Mouse (Mus musculus) forebrain, postnatal 0 days (tissue): ENCODE measurements at regions not wholly inside any gene's neighbourhood (a gene's known extent, or its start where the extent isn't known, plus 50 kb on each side); places are given as distances from the start of the nearest gene placed in this dataset.

Source experiments
- ATAC-seq: fragments of 200-750 bp; cut with Nextera tagmentation; 2 replicates; pipeline ENCODE4 v1.8.0; 2017; ENCODE audit warnings: mild to moderate bottlenecking, moderate library complexity
- DNase-seq: peaks from one replicate; pipeline ENCODE4 v3.0.0-alpha.2; 2015
- H3K27ac ChIP-seq: fragments of 300-500 bp; sonication (generic); 2 replicates; pipeline ENCODE4 v1.5.1; 2014; ENCODE audit warnings: low read depth, mild to moderate bottlenecking, antibody characterized with exemption, low read length, moderate library complexity, mixed read lengths
- H3K27me3 ChIP-seq: fragments of 300-500 bp; sonication (generic); 2 replicates; pipeline ENCODE4 v1.6.1; 2014; ENCODE audit warnings: mild to moderate bottlenecking, low read length, mixed read lengths; ENCODE audit not compliant: insufficient read depth
- H3K36me3 ChIP-seq: fragments of 300-500 bp; sonication (generic); 2 replicates; pipeline ENCODE4 v1.6.1; 2014; ENCODE audit warnings: mild to moderate bottlenecking, moderate library complexity; ENCODE audit not compliant: insufficient read depth
- H3K4me1 ChIP-seq: fragments of 300-500 bp; sonication (generic); 2 replicates; pipeline ENCODE4 v1.6.1; 2014; ENCODE audit warnings: antibody characterized with exemption; ENCODE audit not compliant: insufficient read depth
- H3K4me2 ChIP-seq: fragments of 300-500 bp; sonication (generic); 2 replicates; pipeline ENCODE4 v1.6.1; 2014; ENCODE audit warnings: low read depth, mild to moderate bottlenecking, moderate library complexity
- H3K4me3 ChIP-seq: fragments of 300-500 bp; sonication (generic); 2 replicates; pipeline ENCODE4 v1.5.1; 2014; ENCODE audit warnings: low read depth, low read length, mixed read lengths
- H3K9ac ChIP-seq: fragments of 300-500 bp; sonication (generic); 2 replicates; pipeline ENCODE4 v1.6.1; 2014; ENCODE audit warnings: mild to moderate bottlenecking
- H3K9me3 ChIP-seq: fragments of 300-500 bp; sonication (generic); 2 replicates; pipeline ENCODE4 v1.6.1; 2016; ENCODE audit warnings: low read length
- CTCF ChIP-seq: sonication (generic); IDR thresholded peaks from 2 replicates; pipeline ENCODE4 v1.5.1; 2016; ENCODE audit warnings: antibody characterized with exemption, control low read depth, low read depth
- WGBS: fragments of 180-500 bp; shearing (Covaris S2); extraction: QIAGEN DNeasy Blood & Tissue Kit; methylation state at CpG from one replicate; pipeline ENCODE4 v1.1.7; 2014; 5-methylcytosine and 5-hydroxymethylcytosine counted together

DNA sequence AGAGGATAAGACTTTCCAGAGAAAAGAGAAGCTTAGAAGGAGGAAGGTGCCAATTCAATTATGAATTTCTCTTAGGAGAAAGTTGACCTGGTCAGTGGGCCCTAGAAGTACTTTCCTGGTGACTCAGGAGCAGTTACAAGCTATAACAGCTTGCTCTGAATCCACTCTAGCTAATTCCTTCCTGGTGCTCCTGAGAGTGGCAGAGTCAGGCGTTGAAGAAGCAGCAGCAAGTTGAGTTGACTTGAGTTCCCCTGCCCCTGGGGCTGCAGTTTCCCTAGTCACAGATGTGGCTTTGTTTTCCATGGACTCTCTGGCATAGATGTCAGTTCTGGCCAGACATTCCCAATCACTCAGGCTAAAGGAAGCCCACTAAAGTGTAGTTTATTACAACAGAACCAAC lies 85.9 kb downstream of the Osr1 start:
- no peak for DNase-seq
- ATAC-seq = no peak
- 50% methylated on average over 1 of the region's 1 CpGs for WGBS
- H3K27me3 ChIP-seq = no peaks in the 10 kb centered on the region
- H3K4me1 ChIP-seq = no peaks in the 10 kb centered on the region
- no peaks in the 10 kb centered on the region for H3K9me3 ChIP-seq
- no peak overlapping the region for H3K27ac ChIP-seq
- no peak overlapping the region for H3K4me3 ChIP-seq
- no peaks in the 10 kb centered on the region for H3K36me3 ChIP-seq
- no peak for TF ChIP-seq CTCF
- H3K4me2 ChIP-seq = no peak overlapping the region
- H3K9ac ChIP-seq = no peak overlapping the region

DNA sequence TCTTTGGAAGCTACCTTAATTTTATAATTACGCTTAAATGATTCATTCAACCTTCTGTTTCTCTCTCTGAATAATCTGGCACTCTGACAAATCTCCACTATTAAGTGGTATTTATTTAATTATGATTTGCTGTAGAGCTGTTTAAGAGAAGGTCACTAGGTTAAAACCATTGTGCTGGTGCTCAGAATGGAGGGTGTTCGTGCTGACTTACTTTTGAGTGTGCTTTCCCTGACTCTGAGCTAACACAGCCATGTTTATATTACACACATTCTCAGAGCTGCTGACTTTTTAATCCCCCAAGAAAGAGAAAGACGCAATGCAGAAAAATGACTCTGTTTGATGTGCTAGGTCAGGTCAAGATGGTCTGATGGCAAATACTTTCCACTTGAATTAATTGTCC lies 86.4 kb downstream of the Osr1 start:
- no peak for TF ChIP-seq CTCF
- Histone ChIP-seq H3K27ac (no peak overlapping the region), H3K9ac (no peak overlapping the region), H3K4me1 (no peaks in the 10 kb centered on the region), H3K4me2 (no peak overlapping the region), H3K9me3 (no peaks in the 10 kb centered on the region), H3K4me3 (no peak overlapping the region), H3K36me3 (no peaks in the 10 kb centered on the region), H3K27me3 (no peaks in the 10 kb centered on the region)
- 64% methylated on average over 3 of the region's 3 CpGs for WGBS
- DNase-seq = no peak
- no peak for ATAC-seq

DNA sequence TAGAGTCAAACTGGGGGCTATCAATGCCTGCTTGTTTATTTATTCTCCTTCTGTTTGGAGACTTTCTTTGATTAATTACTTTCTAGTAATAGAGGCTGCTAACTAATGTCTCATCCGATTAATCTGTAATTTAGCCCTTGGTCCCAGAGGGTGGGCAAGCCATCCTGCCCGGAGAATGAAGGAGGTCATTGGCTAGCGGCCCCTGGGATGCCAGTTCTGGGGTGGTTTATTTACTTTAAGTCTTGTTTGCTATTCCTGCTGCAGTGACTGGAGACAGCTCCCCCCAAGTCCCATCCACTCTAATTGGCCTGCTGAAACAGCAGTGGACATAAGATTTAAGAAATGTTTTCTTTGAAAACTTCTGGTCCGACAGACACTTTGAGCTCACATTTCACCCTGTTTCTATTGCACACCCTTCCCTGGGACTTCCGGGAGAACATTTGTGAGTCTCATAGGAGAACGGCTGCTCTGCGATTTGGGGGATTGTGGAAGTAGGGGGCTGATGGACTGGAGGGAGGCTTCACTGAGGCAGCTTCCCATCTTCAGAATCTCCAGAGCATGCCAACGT lies 87.4 kb downstream of the Osr1 start:
- Histone ChIP-seq H3K27me3 (no peaks in the 10 kb centered on the region), H3K4me2 (no peak overlapping the region)
- ATAC-seq = no peak

DNA sequence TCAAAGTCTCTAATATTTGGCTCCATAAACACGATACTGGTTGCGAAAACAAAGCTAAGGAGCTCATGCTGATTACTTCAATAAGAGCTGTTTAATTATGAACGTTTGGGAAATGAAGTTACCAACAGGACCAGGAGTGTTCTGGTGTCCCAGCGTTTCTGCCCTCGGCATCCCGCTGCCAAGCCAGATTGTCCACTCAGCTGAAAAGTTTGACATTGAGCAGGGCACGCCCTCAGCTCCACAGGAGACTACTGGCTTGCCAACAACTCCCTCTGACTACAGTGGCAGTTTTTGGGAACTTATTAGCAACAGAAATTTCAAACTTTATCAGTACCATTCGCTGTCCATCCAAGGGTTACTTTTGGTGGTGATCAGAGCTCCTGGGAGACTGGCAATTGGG lies 87.9 kb downstream of the Osr1 start:
- DNase-seq = no peak
- WGBS = 73% methylated on average over 8 of the region's 8 CpGs
- H3K27me3 ChIP-seq = no peaks in the 10 kb centered on the region
- H3K4me2 ChIP-seq = no peak overlapping the region
- no peak for ATAC-seq
- H3K36me3 ChIP-seq = no peaks in the 10 kb centered on the region
- H3K27ac ChIP-seq = no peak overlapping the region
- no peak overlapping the region for H3K4me3 ChIP-seq
- no peak for TF ChIP-seq CTCF
- H3K9ac ChIP-seq = no peak overlapping the region
- H3K4me1 ChIP-seq = no peaks in the 10 kb centered on the region
- no peaks in the 10 kb centered on the region for H3K9me3 ChIP-seq

More for the DNA sequence above, 87.4 kb downstream of the Osr1 start:
- no peak overlapping the region for H3K27ac ChIP-seq
- no peaks in the 10 kb centered on the region for H3K9me3 ChIP-seq
- H3K9ac ChIP-seq = no peak overlapping the region
- no peak overlapping the region for H3K4me3 ChIP-seq
- no peak for TF ChIP-seq CTCF
- DNase-seq = no peak
- WGBS = 77% methylated on average over 8 of the region's 8 CpGs
- no peaks in the 10 kb centered on the region for H3K4me1 ChIP-seq
- H3K36me3 ChIP-seq = no peaks in the 10 kb centered on the region

DNA sequence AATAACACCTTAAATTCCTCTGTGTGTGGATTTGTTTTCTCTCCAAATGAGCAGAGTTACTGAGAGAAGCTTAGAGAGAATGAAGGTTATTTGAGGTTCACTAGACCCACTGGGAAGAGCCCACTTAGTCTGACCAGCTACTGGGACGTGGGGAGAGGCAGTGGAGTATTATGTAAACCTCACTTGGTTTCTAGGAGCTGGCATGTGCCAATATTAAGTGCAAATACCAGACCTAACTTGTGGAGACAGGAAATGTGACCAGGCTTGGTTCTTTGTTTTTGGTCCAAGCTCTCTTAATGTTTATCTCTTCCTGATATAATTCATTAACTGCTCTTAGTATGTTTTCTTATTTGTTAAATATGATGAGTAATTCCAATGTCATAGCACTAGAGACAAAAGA lies 90.4 kb downstream of the Osr1 start:
- DNase-seq = no peak
- H3K27me3 ChIP-seq = no peaks in the 10 kb centered on the region
- no peaks in the 10 kb centered on the region for H3K9me3 ChIP-seq
- H3K36me3 ChIP-seq = no peaks in the 10 kb centered on the region
- no peaks in the 10 kb centered on the region for H3K4me1 ChIP-seq
- no peak for ATAC-seq
- H3K4me2 ChIP-seq = no peak overlapping the region
- H3K27ac ChIP-seq = no peak overlapping the region
- no peak overlapping the region for H3K4me3 ChIP-seq
- WGBS = 49% methylated on average over 1 of the region's 1 CpGs
- no peak for TF ChIP-seq CTCF
- H3K9ac ChIP-seq = no peak overlapping the region

DNA sequence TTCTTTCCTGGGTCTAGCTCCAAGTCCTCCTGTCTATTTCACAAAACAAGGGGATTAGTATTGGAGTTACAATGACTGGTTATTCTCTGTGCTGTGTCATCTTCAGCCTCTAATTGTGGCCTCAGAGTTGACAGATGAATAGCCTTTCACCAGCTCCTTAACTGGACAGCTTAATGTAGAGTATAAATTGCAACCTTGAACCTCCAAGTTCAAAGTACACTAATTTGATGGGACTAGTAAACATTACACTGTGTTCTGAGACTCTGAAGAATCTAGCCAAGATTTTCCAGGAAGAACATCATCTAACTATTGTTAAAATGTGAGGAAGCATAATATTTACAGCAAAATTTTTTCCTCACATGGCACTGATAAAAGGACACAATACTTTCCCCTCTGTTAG lies 118.9 kb downstream of the Osr1 start:
- H3K4me2 ChIP-seq = no peak overlapping the region
- no peak for TF ChIP-seq CTCF
- DNase-seq (no peak), ATAC-seq (no peak)
- no peak overlapping the region for H3K9ac ChIP-seq
- H3K36me3 ChIP-seq = no peaks in the 10 kb centered on the region
- no peak overlapping the region for H3K4me3 ChIP-seq
- no peak overlapping the region for H3K27ac ChIP-seq
- H3K27me3 ChIP-seq = no peaks in the 10 kb centered on the region
- no peaks in the 10 kb centered on the region for H3K4me1 ChIP-seq
- H3K9me3 ChIP-seq = no peaks in the 10 kb centered on the region

DNA sequence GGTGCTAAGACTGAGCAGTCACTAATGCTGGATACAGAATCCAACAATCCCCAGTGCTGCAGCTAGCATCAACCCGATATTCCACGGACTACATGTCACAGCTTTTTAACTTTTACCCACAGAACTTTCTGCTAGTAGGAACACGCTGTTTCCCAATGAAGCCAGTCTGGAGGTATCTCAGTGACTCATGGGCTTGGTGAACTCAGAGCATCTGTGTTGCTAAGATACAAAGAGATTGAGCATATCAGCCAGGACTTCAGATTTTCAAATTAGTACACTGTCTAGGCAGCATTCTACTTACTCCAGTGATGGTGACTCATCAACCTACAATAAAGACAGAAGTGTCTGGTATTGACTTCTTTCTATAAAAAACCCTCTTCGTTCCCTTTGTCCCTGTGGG lies 119.6 kb downstream of the Osr1 start:
- Histone ChIP-seq H3K36me3 (no peaks in the 10 kb centered on the region), H3K4me3 (no peak overlapping the region), H3K9ac (no peak overlapping the region), H3K9me3 (no peaks in the 10 kb centered on the region), H3K4me2 (no peak overlapping the region), H3K4me1 (no peaks in the 10 kb centered on the region), H3K27me3 (no peaks in the 10 kb centered on the region), H3K27ac (no peak overlapping the region)
- ATAC-seq = peak; percentile 66
- peak; percentile 4 for DNase-seq
- no peak for TF ChIP-seq CTCF
- WGBS = 86% methylated on average over 4 of the region's 4 CpGs

DNA sequence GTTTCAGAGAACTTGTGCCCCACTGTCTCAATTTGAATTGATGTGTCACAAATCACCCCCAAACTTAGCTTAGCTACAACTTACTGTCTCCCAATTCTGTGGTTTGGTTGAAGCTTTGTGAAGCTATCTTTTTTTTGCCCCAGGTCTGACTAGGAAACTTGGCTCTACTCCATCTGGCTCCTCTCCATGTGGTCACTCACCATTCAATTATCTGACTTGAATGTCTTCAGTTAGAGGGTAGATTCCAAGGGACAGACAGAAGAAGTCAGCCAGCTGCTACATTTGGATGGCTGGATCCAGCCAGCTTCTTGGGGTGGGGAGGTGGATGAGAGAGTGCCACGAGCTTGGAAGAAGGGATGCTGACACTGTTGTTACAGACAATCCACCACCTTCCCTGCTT lies 163.0 kb downstream of the Osr1 start:
- ATAC-seq (no peak), DNase-seq (no peak)
- Histone ChIP-seq H3K9me3 (no peaks in the 10 kb centered on the region), H3K27me3 (no peaks in the 10 kb centered on the region), H3K4me2 (no peak overlapping the region), H3K9ac (no peak overlapping the region), H3K36me3 (no peaks in the 10 kb centered on the region), H3K4me3 (no peak overlapping the region), H3K27ac (no peak overlapping the region), H3K4me1 (no peaks in the 10 kb centered on the region)
- TF ChIP-seq CTCF = no peak
- WGBS = 76% methylated on average over 1 of the region's 1 CpGs
